Mouse (Mus musculus) CH12.LX (cell line): ENCODE measurements around the gene Bcl10. TPM values are rescaled to one million over a fixed set of nuclear protein-coding genes. Genes with fewer than 3 reads are reported as not detected.
A peak's percentile ranks its signal among the peaks of the same experiment; 100 is the strongest.

ENCODE experiments used
- DNase-seq: peaks from one replicate; pipeline ENCODE4 v3.0.0-alpha.2; 2013; ENCODE audit errors: extremely low read depth
- H3K27ac ChIP-seq: 2 replicates; pipeline ENCODE4 v1.5.1; 2012; ENCODE audit warnings: low read depth, mild to moderate bottlenecking, control low read depth, moderate library complexity; ENCODE audit not compliant: insufficient read depth
- H3K27me3 ChIP-seq: replicated peaks from 2 replicates; pipeline ENCODE3; 2012; ENCODE audit warnings: inconsistent platforms
- H3K36me3 ChIP-seq, 2 experiments: replicated peaks in 1 of 2; 2 replicates each; pipeline versions ENCODE3 to v1.6.1; 2012; ENCODE audit warnings: inconsistent platforms in 1 of 2, low read length in 1 of 2, mild to moderate bottlenecking in 1 of 2, mixed read lengths in 1 of 2, moderate library complexity in 1 of 2; ENCODE audit not compliant: control insufficient read depth in 1 of 2, insufficient read depth in 1 of 2
- H3K4me1 ChIP-seq, 2 experiments: 2 replicates each; pipeline ENCODE4 v1.6.1; 2012; ENCODE audit warnings: inconsistent platforms in 1 of 2, moderate library complexity in 1 of 2; ENCODE audit not compliant: insufficient read depth in 2 of 2, control insufficient read depth in 1 of 2
- H3K4me2 ChIP-seq: 2 replicates; pipeline ENCODE4 v1.6.1; 2012; ENCODE audit warnings: low read depth, mild to moderate bottlenecking, control low read depth; ENCODE audit not compliant: poor library complexity, insufficient read depth, severe bottlenecking
- H3K4me3 ChIP-seq, 3 experiments: fragments of 150-350 bp in 1 of 3; sonication (generic) in 1 of 3; replicated peaks in 1 of 3; 2 replicates each; pipeline versions ENCODE3 to v1.5.1; 2011 to 2012; ENCODE audit warnings: low read depth in 2 of 3, low read length in 2 of 3, mild to moderate bottlenecking in 2 of 3, moderate library complexity in 2 of 3, control low read depth in 1 of 3, improper control_type of control experiment in 1 of 3, inconsistent platforms in 1 of 3, mixed read lengths in 1 of 3; ENCODE audit not compliant: poor library complexity in 1 of 3
- H3K79me2 ChIP-seq: replicated peaks from 2 replicates; pipeline ENCODE4 v1.6.1; 2012; ENCODE audit warnings: mild to moderate bottlenecking, moderate library complexity; ENCODE audit not compliant: control insufficient read depth, poor library complexity, insufficient read depth, severe bottlenecking; ENCODE audit errors: extremely low read depth
- H3K9ac ChIP-seq: 2 replicates; pipeline ENCODE4 v1.6.1; 2012; ENCODE audit warnings: low read depth, mild to moderate bottlenecking, control low read depth, moderate library complexity; ENCODE audit not compliant: insufficient read depth
- H3K9me3 ChIP-seq: replicated peaks from 2 replicates; pipeline ENCODE3; 2012; ENCODE audit warnings: low read length, inconsistent platforms, mixed read lengths
- BHLHE40 ChIP-seq: IDR thresholded peaks from 2 replicates; pipeline ENCODE4 v1.6.1; 2011; ENCODE audit warnings: mild to moderate bottlenecking, low read depth, low read length, improper control_type of control experiment
- CHD2 ChIP-seq: IDR thresholded peaks from 2 replicates; pipeline ENCODE4 v1.6.1; 2011; ENCODE audit warnings: low read length, improper control_type of control experiment
- CTCF ChIP-seq, 2 experiments: IDR thresholded peaks in 1 of 2; conservative IDR thresholded peaks in 1 of 2; 2 replicates each; pipeline ENCODE4 v1.5.1; 2011 to 2012; ENCODE audit warnings: low read depth in 2 of 2, low read length in 2 of 2, improper control_type of control experiment in 1 of 2, inconsistent platforms in 1 of 2, mild to moderate bottlenecking in 1 of 2, moderate library complexity in 1 of 2
- ELF1 ChIP-seq: IDR thresholded peaks from 2 replicates; pipeline ENCODE4 v1.6.1; 2014; ENCODE audit warnings: low read depth, mild to moderate bottlenecking, inconsistent platforms, low read length, improper control_type of control experiment
- ETS1 ChIP-seq: conservative IDR thresholded peaks from 2 replicates; pipeline ENCODE4 v1.6.1; 2012; ENCODE audit warnings: low read depth, mild to moderate bottlenecking, inconsistent platforms, low read length, improper control_type of control experiment, moderate library complexity
- HCFC1 ChIP-seq: IDR thresholded peaks from 2 replicates; pipeline ENCODE4 v1.6.1; 2012; ENCODE audit warnings: low read depth, mild to moderate bottlenecking, inconsistent platforms, low read length, improper control_type of control experiment
- IRF4 ChIP-seq: IDR thresholded peaks from 2 replicates; pipeline ENCODE4 v1.6.1; 2014; ENCODE audit warnings: low read depth, mild to moderate bottlenecking, inconsistent platforms, low read length, improper control_type of control experiment
- JUN ChIP-seq: IDR thresholded peaks from 2 replicates; pipeline ENCODE4 v1.6.1; 2011; ENCODE audit warnings: low read depth, mild to moderate bottlenecking, low read length, improper control_type of control experiment, moderate library complexity; ENCODE audit not compliant: insufficient read depth
- KAT2A ChIP-seq: IDR thresholded peaks from 2 replicates; pipeline ENCODE4 v1.6.1; 2012; ENCODE audit warnings: low read length, improper control_type of control experiment, inconsistent platforms; ENCODE audit not compliant: insufficient replicate concordance
- MAFK ChIP-seq: IDR thresholded peaks from 2 replicates; pipeline ENCODE4 v1.6.1; 2011; ENCODE audit warnings: low read length, improper control_type of control experiment; ENCODE audit not compliant: insufficient replicate concordance
- MEF2A ChIP-seq: IDR thresholded peaks from 2 replicates; pipeline ENCODE4 v1.6.1; 2014; ENCODE audit warnings: low read depth, mild to moderate bottlenecking, inconsistent platforms, low read length, improper control_type of control experiment, borderline replicate concordance
- MYC ChIP-seq: IDR thresholded peaks from 2 replicates; pipeline ENCODE4 v1.6.1; 2011; ENCODE audit warnings: low read depth, mild to moderate bottlenecking, improper control_type of control experiment, low read length
- NELFE ChIP-seq: IDR thresholded peaks from 2 replicates; pipeline ENCODE4 v1.6.1; 2011; ENCODE audit warnings: low read depth, low read length, improper control_type of control experiment
- NRF1 ChIP-seq: IDR thresholded peaks from 2 replicates; pipeline ENCODE4 v1.6.1; 2014; ENCODE audit warnings: low read depth, mild to moderate bottlenecking, inconsistent platforms, low read length, improper control_type of control experiment, moderate library complexity
- RCOR1 ChIP-seq: conservative IDR thresholded peaks from 2 replicates; pipeline ENCODE4 v1.6.1; 2012; ENCODE audit warnings: low read depth, mild to moderate bottlenecking, inconsistent platforms, low read length, improper control_type of control experiment
- TCF12 ChIP-seq: IDR thresholded peaks from 2 replicates; pipeline ENCODE4 v1.6.1; 2014; ENCODE audit warnings: low read depth, mild to moderate bottlenecking, inconsistent platforms, low read length, improper control_type of control experiment
- UBTF ChIP-seq: IDR thresholded peaks from 2 replicates; pipeline ENCODE4 v1.6.1; 2012; ENCODE audit warnings: low read depth, mild to moderate bottlenecking, inconsistent platforms, low read length, improper control_type of control experiment, moderate library complexity
- USF2 ChIP-seq: conservative IDR thresholded peaks from 2 replicates; pipeline ENCODE4 v1.6.1; 2011; ENCODE audit warnings: low read depth, low read length, improper control_type of control experiment
- ZKSCAN1 ChIP-seq: IDR thresholded peaks from 2 replicates; pipeline ENCODE4 v1.6.1; 2012; ENCODE audit warnings: low read depth, inconsistent platforms, low read length, improper control_type of control experiment, borderline replicate concordance
- ZMIZ1 ChIP-seq: IDR thresholded peaks from 2 replicates; pipeline ENCODE4 v1.6.1; 2012; ENCODE audit warnings: low read depth, mild to moderate bottlenecking, inconsistent platforms, low read length, improper control_type of control experiment
- dilution Hi-C: fragments of 300-500 bp; cut with MboI; formaldehyde crosslinking; loops from 2 replicates; pipeline ENCODE4 v1.14.3; 2020; ENCODE audit warnings: low sequenced_read_pairs; ENCODE audit not compliant: extremely low pct_unique_long_range_greater_than_20kb, extremely low pct_ligation_motif_present
- in situ Hi-C: fragments of 300-500 bp; cut with MboI; formaldehyde crosslinking; loops from 3 replicates; pipeline ENCODE4 v1.14.3; 2019; ENCODE audit warnings: low sequenced_read_pairs, low pct_ligation_motif_present, low pct_unique_long_range_greater_than_20kb, mixed read lengths
- polyA plus RNA-seq: library from polyadenylated mRNA; unstranded; fragments of >175 nt; gene quantifications from 2 replicates; pipeline ENCODE4 v1.2.1, GENCODE M21; 2012; ENCODE audit warnings: low read depth; ENCODE audit not compliant: insufficient read length
- total RNA-seq, 2 experiments: library from RNA; depleted of rRNA; stranded (reverse); fragments of 300-350 nt in 1 of 2; fragments of >200 nt in 1 of 2; gene quantifications; 2 replicates each; pipeline ENCODE4 v1.2.3; 2012 to 2014

The Bcl10 gene
- total and polyA plus RNA-seq, 3 experiments = 73.6 to 177 (median 103) TPM

DNA sequence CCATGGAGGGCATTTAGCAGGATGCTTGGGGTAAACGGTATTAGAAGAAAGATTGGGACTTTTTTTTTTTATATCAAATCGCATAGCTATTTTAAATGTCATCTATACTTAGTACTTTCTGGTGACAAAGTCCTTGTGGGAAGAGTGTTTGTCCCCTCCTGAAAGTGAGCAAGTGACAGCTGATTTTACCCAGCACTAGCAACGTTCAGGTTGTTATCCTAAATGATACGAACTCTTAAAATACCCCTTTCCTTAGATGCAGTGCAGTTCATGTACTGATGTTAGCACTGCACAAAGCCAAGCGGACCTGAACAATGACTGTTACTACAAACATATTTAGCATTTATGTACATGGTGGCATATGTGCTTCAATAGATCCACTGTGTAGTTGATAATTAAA, 44.2 kb downstream of the Bcl10 start:
- Histone ChIP-seq H3K9me3 (no peaks in the 10 kb centered on the region), H3K4me1 (peaks cover 0 to 12% of the 10 kb centered on the region in 2 experiments; a peak in 2 of 4 replicates), H3K36me3 (no peaks in the 10 kb centered on the region), H3K27ac (no peak overlapping the region), H3K79me2 (no peaks in the 10 kb centered on the region), H3K4me2 (no peak overlapping the region), H3K27me3 (no peaks in the 10 kb centered on the region), H3K9ac (no peak overlapping the region), H3K4me3 (no peak overlapping the region)
- dilution Hi-C loops (no loop called here), in situ Hi-C loops (no loop called here)
- no peak for TF ChIP-seq TCF12
- TF ChIP-seq RCOR1 = no peak
- TF ChIP-seq NELFE = no peak
- TF ChIP-seq MAFK = no peak
- TF ChIP-seq MEF2A = no peak
- TF ChIP-seq JUN = no peak
- no peak for TF ChIP-seq ZKSCAN1
- TF ChIP-seq ZMIZ1 = no peak
- no peak for DNase-seq

GRCm38 (mm10) chr3:145969031-145969501, 46.5 kb downstream of the Bcl10 start:
- Histone ChIP-seq H3K4me3 (peak overlapping the region in 1 of 3 experiments; percentile 4), H3K27ac (no peak overlapping the region), H3K9ac (no peak overlapping the region), H3K36me3 (no peaks in the 10 kb centered on the region), H3K27me3 (no peaks in the 10 kb centered on the region), H3K9me3 (peaks cover 6% of the 10 kb centered on the region), H3K4me2 (no peak overlapping the region), H3K4me1 (peaks cover 0 to 12% of the 10 kb centered on the region in 2 experiments; a peak in 2 of 4 replicates), H3K79me2 (no peaks in the 10 kb centered on the region)
- dilution Hi-C loops (no loop called here), in situ Hi-C loops (no loop called here)
- TF ChIP-seq CHD2 = peak; percentile 72
- 0 out of 2 replicates have a peak, but pooled peaks have one; percentile 4 for TF ChIP-seq IRF4
- TF ChIP-seq UBTF = no peak
- TF ChIP-seq TCF12 = peak; percentile 65; the same call in 1 of the 2 replicates
- 0 out of 2 replicates have a peak, but pooled peaks have one; percentile 24 for TF ChIP-seq MEF2A
- peak; percentile 81 for TF ChIP-seq ETS1
- no peak; the same call in 1 of the 2 replicates for TF ChIP-seq HCFC1
- TF ChIP-seq KAT2A = no peak
- TF ChIP-seq CTCF (conservative IDR thresholded peaks at IDR 0.05 in 1 of 2, IDR thresholded peaks at IDR 0.05 in 1 of 2; ENCODE audit: low read depth in 2 of 2, low read length in 2 of 2) = no peak
- peak; percentile 71 for TF ChIP-seq ELF1
- 0 out of 2 replicates have a peak, but pooled peaks have one; percentile 9 for TF ChIP-seq RCOR1
- peak; percentile 16; the same call in 1 of the 2 replicates for TF ChIP-seq MYC
- peak; percentile 86 for TF ChIP-seq BHLHE40
- TF ChIP-seq ZMIZ1 = no peak
- no peak for TF ChIP-seq USF2
- TF ChIP-seq NRF1 = peak; percentile 76
- peak; percentile 74 for TF ChIP-seq MAFK
- peak; percentile 77 for DNase-seq
